Comparison of ENCODE assay signal across 10 mouse cellular contexts in genomic region chr3:147046634-147047033, GRCm38 (mm10).
DNase-seq lines count a peak whose midpoint lies in the region; ATAC-seq and TF ChIP-seq lines count a peak whose summit lies in the region.
"Had no signal": no experiment of that assay in that cellular context is flagged by ENCODE, and none has a peak within 500 bp of the region (broad histone marks: within the 10 kb centered on the region; RNA-seq: fewer than 3 reads in every experiment).

No protein-coding gene starts in this region.

- H3K9ac ChIP-seq in lung, embryonic 16.5 days (ENCODE audit: low read length): no peak overlapping the region
- no peak overlapping the region for H3K9ac ChIP-seq in liver, embryonic 12.5 days
- H3K9ac ChIP-seq: liver, embryonic 13.5 days had no signal

- H3K4me2 ChIP-seq in lung, embryonic 16.5 days (ENCODE audit: low read depth, low read length): no peak overlapping the region
- no peak overlapping the region for H3K4me2 ChIP-seq in liver, embryonic 12.5 days
- H3K4me2 ChIP-seq: liver, embryonic 13.5 days had no signal

- no peaks in the 10 kb centered on the region for H3K4me1 ChIP-seq in lung, embryonic 16.5 days (replicated peaks; ENCODE audit: control insufficient read depth, insufficient read depth, low read length)
- no peaks in the 10 kb centered on the region for H3K4me1 ChIP-seq in thymus, adult 2 months (replicated peaks; ENCODE audit: control insufficient read depth, insufficient read depth, low read length)
- no peaks in the 10 kb centered on the region for H3K4me1 ChIP-seq in liver, embryonic 12.5 days
- H3K4me1 ChIP-seq: liver, embryonic 13.5 days had no signal

- peak; percentile 18 to 19 for DNase-seq in layer of hippocampus, postnatal 10 days (ENCODE audit: low spot score in 2 of 2)
- no peak for DNase-seq in layer of hippocampus, adult 9-10 months (ENCODE audit: low spot score)
- peak; percentile 45 for DNase-seq in NIH3T3 (ENCODE audit: low read depth)
- DNase-seq in gastrocnemius, adult 18-20 months (ENCODE audit: low spot score): peak; percentile 48
- DNase-seq in yolk sac, embryonic 10.5 days (ENCODE audit: low spot score): no peak
- no peak for DNase-seq in thymus, adult 2 months
- DNase-seq: adrenal gland, postnatal 14 days; liver, embryonic 13.5 days had no signal

- 54% methylated on average over 2 of the region's 2 CpGs for WGBS in lung, embryonic 16.5 days
- 96% methylated on average over 2 of the region's 2 CpGs for WGBS in thymus, adult 2 months
- 46% methylated on average over 2 of the region's 2 CpGs for WGBS in liver, embryonic 12.5 days (ENCODE audit: insufficient replicate concordance)

- no peak for TF ChIP-seq POLR2A in thymus, adult 2 months (IDR thresholded peaks at IDR 0.05; ENCODE audit: control insufficient read depth, extremely low read depth, insufficient read depth, low read length, poor library complexity)

- peak; percentile 83 for ATAC-seq in lung, embryonic 16.5 days (ENCODE audit: low read depth)
- ATAC-seq in liver, embryonic 12.5 days: no peak

- no peaks in the 10 kb centered on the region for H3K27me3 ChIP-seq in lung, embryonic 16.5 days (ENCODE audit: control insufficient read depth, insufficient read depth, low read depth, low read length)
- H3K27me3 ChIP-seq in thymus, adult 2 months (ENCODE audit: control insufficient read depth, insufficient read depth, low read length): no peaks in the 10 kb centered on the region
- no peaks in the 10 kb centered on the region for H3K27me3 ChIP-seq in liver, embryonic 12.5 days (replicated peaks)
- H3K27me3 ChIP-seq: liver, embryonic 13.5 days had no signal

- no peak for TF ChIP-seq CTCF in thymus, adult 2 months (IDR thresholded peaks at IDR 0.05; ENCODE audit: borderline replicate concordance, control insufficient read depth, extremely low read depth, insufficient read depth, low read length, poor library complexity)

- H3K9me3 ChIP-seq in lung, embryonic 16.5 days (ENCODE audit: control insufficient read depth, low read length): no peaks in the 10 kb centered on the region
- H3K9me3 ChIP-seq in liver, embryonic 12.5 days (replicated peaks): no peaks in the 10 kb centered on the region
- H3K9me3 ChIP-seq: liver, embryonic 13.5 days had no signal

- H3K27ac ChIP-seq in lung, embryonic 16.5 days (ENCODE audit: low read length): peak overlapping the region; percentile 15; the same call in 1 of the 2 replicates
- no peak overlapping the region for H3K27ac ChIP-seq in thymus, adult 2 months (ENCODE audit: control insufficient read depth, insufficient read depth, low read length)
- no peak overlapping the region for H3K27ac ChIP-seq in liver, embryonic 12.5 days
- H3K27ac ChIP-seq: liver, embryonic 13.5 days had no signal

- no peak overlapping the region for H3K4me3 ChIP-seq in lung, embryonic 16.5 days (ENCODE audit: low read length)
- no peak overlapping the region for H3K4me3 ChIP-seq in thymus, adult 2 months (ENCODE audit: control insufficient read depth, insufficient read depth, low read length)
- H3K4me3 ChIP-seq in liver, embryonic 12.5 days: no peak overlapping the region
- H3K4me3 ChIP-seq: liver, embryonic 13.5 days had no signal

- H3K36me3 ChIP-seq in lung, embryonic 16.5 days (ENCODE audit: control insufficient read depth, insufficient read depth, low read length): no peaks in the 10 kb centered on the region
- H3K36me3 ChIP-seq in thymus, adult 2 months (ENCODE audit: control insufficient read depth, insufficient read depth, low read length): no peaks in the 10 kb centered on the region
- no peaks in the 10 kb centered on the region for H3K36me3 ChIP-seq in liver, embryonic 12.5 days
- H3K36me3 ChIP-seq: liver, embryonic 13.5 days had no signal

Comparison
In these comparisons a context has a peak if more than half of its experiments do, and no peak if none do; other contexts are left out.
1. DNase-seq: peak in layer of hippocampus, postnatal 10 days (2 of 2), NIH3T3 (single experiment) and gastrocnemius, adult 18-20 months (single experiment); none in layer of hippocampus, adult 9-10 months (single experiment), yolk sac, embryonic 10.5 days (single experiment) and thymus, adult 2 months (single experiment).